ENCODE assay signal across 11 mouse cellular contexts in genomic region chr16:96272929-96273619, GRCm38 (mm10). TPM values are rescaled to one million over a fixed set of nuclear protein-coding genes. Genes with fewer than 3 reads are reported as not detected.
DNase-seq lines count a peak whose midpoint lies in the region; ATAC-seq lines count a peak whose summit lies in the region.
"Had no signal": no experiment of that assay in that cellular context is flagged by ENCODE, and none has a peak within 500 bp of the region (broad histone marks: within the 10 kb centered on the region; RNA-seq: fewer than 3 reads in every experiment).

No protein-coding gene starts in this region.

- no peak overlapping the region for H3K4me2 ChIP-seq in midbrain, embryonic 16.5 days (ENCODE audit: low read length)
- no peak overlapping the region for H3K4me2 ChIP-seq in midbrain, embryonic 15.5 days
- H3K4me2 ChIP-seq: hindbrain, embryonic 15.5 days had no signal

- no peak overlapping the region for H3K27ac ChIP-seq in midbrain, embryonic 16.5 days (ENCODE audit: low read length)
- no peak overlapping the region for H3K27ac ChIP-seq in midbrain, embryonic 15.5 days
- H3K27ac ChIP-seq: hindbrain, embryonic 15.5 days had no signal

- 0 out of 2 replicates have a peak overlapping the region, but pooled peaks have one; percentile 35 for H3K9ac ChIP-seq in midbrain, embryonic 16.5 days (ENCODE audit: low read depth, low read length)
- no peak overlapping the region for H3K9ac ChIP-seq in midbrain, embryonic 15.5 days
- H3K9ac ChIP-seq: hindbrain, embryonic 15.5 days had no signal

- H3K27me3 ChIP-seq in midbrain, embryonic 16.5 days (ENCODE audit: control insufficient read depth, insufficient read depth, low read depth, low read length): no peaks in the 10 kb centered on the region
- no peaks in the 10 kb centered on the region for H3K27me3 ChIP-seq in midbrain, embryonic 15.5 days (replicated peaks)
- H3K27me3 ChIP-seq: hindbrain, embryonic 15.5 days had no signal

- DNase-seq in heart, adult 11 months: peak; percentile 80
- no peak for DNase-seq in heart, postnatal 14 days
- peak; percentile 54 for DNase-seq in thymus, postnatal 14 days
- no peak for DNase-seq in urinary bladder, postnatal 4 days (ENCODE audit: low spot score in 2 of 2)
- DNase-seq in gastrocnemius, postnatal 36 days: no peak
- DNase-seq: cerebellum, adult 11 months; gastrocnemius, postnatal 25 days had no signal

- H3K4me3 ChIP-seq in midbrain, embryonic 16.5 days (ENCODE audit: low read depth, low read length): no peak overlapping the region
- no peak overlapping the region for H3K4me3 ChIP-seq in midbrain, embryonic 15.5 days
- H3K4me3 ChIP-seq: hindbrain, embryonic 15.5 days had no signal

- H3K4me1 ChIP-seq in midbrain, embryonic 16.5 days (ENCODE audit: control insufficient read depth, insufficient read depth, low read length): no peaks in the 10 kb centered on the region
- H3K4me1 ChIP-seq in midbrain, embryonic 15.5 days: no peaks in the 10 kb centered on the region

- ATAC-seq in midbrain, embryonic 16.5 days: no peak
- ATAC-seq in midbrain, embryonic 15.5 days (replicated peaks): no peak
- ATAC-seq in hematopoietic stem cell, adult 5-6 weeks (replicated peaks in 1 of 2; ENCODE audit: insufficient read depth in 1 of 2, low FRiP score in 2 of 2, low TSS enrichment in 1 of 2, low read depth in 1 of 2, poor library complexity in 2 of 2, severe bottlenecking in 2 of 2): peak; percentile 84 to 87

- intact Hi-C loops in heart, postnatal 14 days (cut with DNase I): no loop called here
- intact Hi-C loops in gastrocnemius, postnatal 36 days (cut with DNase I): no loop called here

- WGBS in midbrain, embryonic 16.5 days: 54% methylated on average over 14 of the region's 14 CpGs
- WGBS in midbrain, embryonic 15.5 days: 58% methylated on average over 14 of the region's 14 CpGs

- no peaks in the 10 kb centered on the region for H3K36me3 ChIP-seq in midbrain, embryonic 16.5 days (ENCODE audit: control insufficient read depth, insufficient read depth, low read length)
- H3K36me3 ChIP-seq in midbrain, embryonic 15.5 days (replicated peaks): no peaks in the 10 kb centered on the region
- H3K36me3 ChIP-seq: hindbrain, embryonic 15.5 days had no signal

- no peaks in the 10 kb centered on the region for H3K9me3 ChIP-seq in midbrain, embryonic 16.5 days (replicated peaks; ENCODE audit: control insufficient read depth, low read length, poor library complexity, severe bottlenecking)
- H3K9me3 ChIP-seq in midbrain, embryonic 15.5 days: no peaks in the 10 kb centered on the region
- H3K9me3 ChIP-seq: hindbrain, embryonic 15.5 days had no signal

RNA-seq across cellular contexts. Expression of gene B3galt5, which starts 37.5 kb away (rescaled TPM):
- under 1 TPM in 1 of 2 experiments, not detected in 1; 0.10 TPM for total RNA-seq in heart, postnatal 14 days (2021)
- 4.7 and 4.8 TPM in 2 replicates for polyA plus RNA-seq in midbrain, embryonic 16.5 days (2015; fragmentation: Nextera tagmentation; extraction: Ambion mirVana)
- polyA plus RNA-seq in midbrain, embryonic 15.5 days (2015; fragmentation: Nextera tagmentation; extraction: Ambion mirVana): 3.1 and 3.4 TPM in 2 replicates
- total RNA-seq in hematopoietic stem cell, adult 5-6 weeks (2017): 0.45 and 0.94 TPM in 2 replicates
- total RNA-seq in gastrocnemius, postnatal 36 days (2021): under 1 TPM; 0.05 to 0.07 TPM

Comparison
In these comparisons a context has a peak if more than half of its experiments do, and no peak if none do; other contexts are left out.
1. DNase-seq: peak in heart, adult 11 months (single experiment) and thymus, postnatal 14 days (single experiment); none in heart, postnatal 14 days (0 of 2), urinary bladder, postnatal 4 days (0 of 2) and gastrocnemius, postnatal 36 days (0 of 2).
2. ATAC-seq: peak in hematopoietic stem cell, adult 5-6 weeks (2 of 2); none in midbrain, embryonic 16.5 days (single experiment) and midbrain, embryonic 15.5 days (single experiment).